In genomic region chr19:46887811-46888527, GRCm38 (mm10) we compare ENCODE assay signal across 10 mouse cellular contexts.
DNase-seq lines count a peak whose midpoint lies in the region; ATAC-seq lines count a peak whose summit lies in the region.
"Had no signal": no experiment of that assay in that cellular context is flagged by ENCODE, and none has a peak within 500 bp of the region (broad histone marks: within the 10 kb centered on the region; RNA-seq: fewer than 3 reads in every experiment).

No protein-coding gene starts in this region.

- peak; percentile 25 to 39 for DNase-seq in B cell, adult 2 months
- peak; percentile 74 for DNase-seq in CD4-positive, CD25-positive, alpha-beta regulatory T cell, adult 2 months (ENCODE audit: low read depth, low spot score)
- no peak for DNase-seq in embryo, embryonic 10.5 days (ENCODE audit: low spot score)
- DNase-seq in ovary, postnatal 14 days (ENCODE audit: low spot score) = no peak
- DNase-seq in kidney, postnatal 4 days = no peak
- DNase-seq: cerebellum, adult 9-10 months; gastrocnemius, postnatal 25 days; lung, postnatal 10 days had no signal

- peak; percentile 98 for ATAC-seq in common myeloid progenitor, adult 5-6 weeks (replicated peaks; ENCODE audit: low read depth, poor library complexity, severe bottlenecking)
- ATAC-seq in megakaryocyte-erythroid progenitor cell, adult 5-6 weeks (replicated peaks; ENCODE audit: low FRiP score, low TSS enrichment, poor library complexity, severe bottlenecking) = peak; percentile 90

Comparison
In these comparisons a context has a peak if more than half of its experiments do, and no peak if none do; other contexts are left out.
1. DNase-seq: peak in B cell, adult 2 months (2 of 2) and CD4-positive, CD25-positive, alpha-beta regulatory T cell, adult 2 months (single experiment); none in embryo, embryonic 10.5 days (single experiment), ovary, postnatal 14 days (single experiment) and kidney, postnatal 4 days (0 of 2).